Mouse (Mus musculus) brain, embryonic 14.5 days (tissue): ENCODE measurements at regions not wholly inside any gene's neighbourhood (a gene's known extent, or its start where the extent isn't known, plus 50 kb on each side); places are given as distances from the start of the nearest gene placed in this dataset.

Experiments
- CTCF ChIP-seq: fragments of 200-500 bp; IDR thresholded peaks from 2 replicates; pipeline ENCODE4 v1.5.1; 2012; ENCODE audit warnings: inconsistent platforms, mild to moderate bottlenecking, moderate library complexity, borderline replicate concordance; ENCODE audit not compliant: insufficient read depth, insufficient read length; ENCODE audit errors: extremely low read depth
- POLR2A ChIP-seq: fragments of 200-500 bp; IDR thresholded peaks from 2 replicates; pipeline ENCODE4 v1.6.1; 2012; ENCODE audit warnings: mild to moderate bottlenecking, inconsistent platforms, borderline replicate concordance; ENCODE audit not compliant: poor library complexity, insufficient read depth, insufficient read length, severe bottlenecking; ENCODE audit errors: extremely low read depth

DNA sequence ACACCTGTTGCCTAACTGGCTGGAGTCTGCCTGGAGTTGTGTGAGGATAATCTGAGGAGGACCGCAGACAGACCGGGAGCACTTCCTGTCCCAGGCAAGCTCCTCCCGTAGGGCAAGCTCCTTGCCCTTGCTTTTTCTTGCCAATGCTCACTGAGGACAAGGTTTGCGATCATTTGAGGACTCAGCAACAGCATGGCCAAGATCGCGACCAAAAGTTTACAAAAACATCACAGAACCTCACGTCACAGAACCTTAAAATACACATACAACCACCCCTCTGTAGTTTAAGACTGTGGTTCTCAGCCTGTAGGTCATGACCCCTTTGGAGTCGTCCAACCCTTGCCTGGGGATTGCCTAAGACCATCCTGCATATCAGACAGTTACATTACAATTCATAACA lies 383.7 kb upstream of the Arid1b start:
- TF ChIP-seq CTCF (no peak), POLR2A (no peak)
